Mouse (Mus musculus) left cerebral cortex, adult 9 months (tissue): Measurements from ENCODE around the gene Zfp692.
"Not testable (repeated sequence)": the region's sequence is repeated elsewhere in the genome, so short reads cannot be mapped to it uniquely, and the experiment has no call there.

ENCODE experiments used
- DNase-seq, 2 experiments: peaks; one replicate each; pipeline ENCODE4 v3.0.0; 2022; ENCODE audit warnings: low spot score in 2 of 2

Gene Zfp692

GRCm38 (mm10) chr11:58354927-58355326, 48.1 kb downstream of the Zfp692 start:
- peak in 1 of 2 experiments; percentile 25 for DNase-seq

DNA sequence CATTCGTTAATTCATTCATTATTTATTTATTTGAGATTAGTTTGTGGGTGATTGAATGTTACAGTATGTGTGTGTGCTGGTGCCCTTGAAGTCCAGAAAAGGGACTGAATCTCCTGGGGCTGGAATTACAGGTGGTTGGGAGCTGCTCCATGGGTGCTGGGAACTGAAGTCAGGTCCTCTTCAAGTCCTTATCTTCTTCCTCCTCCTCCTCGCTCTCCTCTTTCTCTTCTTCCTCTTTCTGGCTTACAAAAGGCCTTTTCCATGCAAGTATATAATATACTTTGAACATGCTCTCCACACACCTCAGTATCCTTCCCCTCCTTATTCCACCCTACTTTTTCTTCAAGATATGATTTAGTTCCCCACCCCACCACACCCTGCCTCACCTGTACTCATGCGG, 50.2 kb downstream of the Zfp692 start:
- no peak for DNase-seq

- no peak for DNase-seq
Measured at GRCm38 (mm10) chr11:58357844-58358534, 51.1 kb downstream of the Zfp692 start.

GRCm38 (mm10) chr11:58362562-58362961, 55.7 kb downstream of the Zfp692 start:
- not testable (repeated sequence) for DNase-seq
